Mouse (Mus musculus) C2C12 (cell line): ENCODE data around the gene Gm28729.

Experiments
- CEBPB ChIP-seq: IDR thresholded peaks from one replicate; pipeline ENCODE4 v1.6.1; 2011; ENCODE audit warnings: low read depth, mild to moderate bottlenecking, control low read depth, moderate library complexity
- CTCF ChIP-seq: IDR thresholded peaks from one replicate; pipeline ENCODE4 v1.5.1; 2011; ENCODE audit not compliant: control insufficient read depth, insufficient read depth, insufficient read length
- FOSL1 ChIP-seq: IDR thresholded peaks from one replicate; pipeline ENCODE4 v1.8.0; 2011; ENCODE audit warnings: mild to moderate bottlenecking, low read length; ENCODE audit not compliant: poor library complexity, insufficient read depth, severe bottlenecking
- MAX ChIP-seq: IDR thresholded peaks from one replicate; pipeline ENCODE4 v1.6.1; 2011; ENCODE audit warnings: mild to moderate bottlenecking, control low read depth
- MYOD1 ChIP-seq: IDR thresholded peaks from one replicate; pipeline ENCODE4 v1.6.1; 2011; ENCODE audit warnings: low read depth; ENCODE audit not compliant: control insufficient read depth, insufficient read length
- MYOG ChIP-seq: IDR thresholded peaks from one replicate; pipeline ENCODE4 v1.6.1; 2011; ENCODE audit not compliant: control insufficient read depth, insufficient read length; ENCODE audit errors: extremely low read depth
- USF1 ChIP-seq: IDR thresholded peaks from one replicate; pipeline ENCODE4 v1.6.1; 2011; ENCODE audit warnings: low read depth, mild to moderate bottlenecking, control low read depth, moderate library complexity

DNA sequence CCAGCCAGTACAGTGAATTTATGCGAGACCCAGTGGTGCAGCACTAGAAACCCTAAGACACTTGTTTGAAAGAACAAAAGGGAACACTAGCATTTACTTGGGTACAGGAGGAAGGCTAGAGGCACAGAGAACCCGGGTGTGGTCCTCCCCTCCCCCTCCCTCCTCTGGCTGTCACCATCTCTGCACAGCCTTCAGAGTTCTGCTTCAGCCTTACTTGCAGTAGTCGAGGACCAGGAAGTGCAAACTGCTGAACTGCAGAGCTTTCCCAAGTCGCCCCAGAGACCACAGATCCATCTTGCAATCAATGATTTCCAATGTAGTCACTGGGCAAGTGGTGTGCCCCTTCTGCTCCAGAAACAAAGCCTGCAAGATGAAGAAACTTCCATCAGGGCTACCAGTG lies 7.6 kb downstream of the Gm28729 start:
- TF ChIP-seq USF1 (no peak), CTCF (no peak), CEBPB (no peak), MYOD1 (no peak), MAX (no peak), MYOG (no peak), FOSL1 (no peak)
